Mouse (Mus musculus) ovary, adult 10 weeks (tissue): Measurements from ENCODE around the gene Blvrb. TPM values are rescaled to one million over a fixed set of nuclear protein-coding genes. Genes with fewer than 3 reads are reported as not detected.

ENCODE experiments used
- polyA plus RNA-seq: library from polyadenylated mRNA; stranded (reverse); fragments of 350-450 nt; fragmentation: Illumina TruSeq; extraction: RNeasy Lipid Tissue Mini Kit (QIAGEN cat#74804); gene quantifications from one replicate; pipeline ENCODE4 v1.2.3, GENCODE M21; 2014

Gene Blvrb
- polyA plus RNA-seq: not detected

GRCm38 (mm10) chr7:27447419-27448286 is at the start of gene Blvrb, which contains the start of gene Sptbn4:
TSS of gene Blvrb (plus strand) at chr7:27447978.
TSS of gene Sptbn4 (minus strand) at chr7:27447686.

DNA sequence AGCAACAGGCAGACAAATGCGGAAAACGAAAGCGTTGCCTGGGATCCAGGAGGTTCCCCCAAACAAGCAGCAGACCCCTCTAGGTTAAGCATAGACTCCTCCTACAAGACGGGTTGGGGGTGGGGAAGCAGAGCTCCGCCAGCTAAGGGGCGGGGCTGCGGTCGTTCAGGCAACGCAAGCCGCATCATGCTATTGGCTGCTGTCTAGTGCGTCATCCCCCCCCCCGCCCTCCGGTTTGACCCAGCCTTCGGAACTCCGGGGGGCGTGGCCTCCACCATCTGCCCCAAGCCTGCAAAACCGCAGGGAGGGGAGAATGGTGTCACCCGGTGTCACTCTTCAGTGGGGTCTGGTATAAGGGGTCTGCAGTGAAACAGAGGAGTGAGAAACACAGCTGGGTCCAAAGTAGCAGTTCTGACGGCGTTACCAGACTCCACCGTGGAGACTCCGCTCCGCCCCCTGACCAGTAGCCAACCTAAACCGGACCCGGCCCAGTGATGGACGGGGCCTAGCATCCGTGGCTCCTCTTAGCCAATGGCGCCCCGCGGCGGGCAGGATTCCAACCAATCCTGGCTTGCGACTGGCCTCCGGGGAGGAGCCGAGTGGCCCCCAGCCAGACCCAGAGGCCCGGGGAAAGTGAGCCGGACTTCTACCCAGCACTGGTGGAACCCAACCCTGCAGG is 25.5 kb downstream of the Blvrb start, which contains the start of gene Sertad3:
Gene Sertad3, plus strand, starts transcription at position 613 of the 679 bp plus-strand sequence.

DNA sequence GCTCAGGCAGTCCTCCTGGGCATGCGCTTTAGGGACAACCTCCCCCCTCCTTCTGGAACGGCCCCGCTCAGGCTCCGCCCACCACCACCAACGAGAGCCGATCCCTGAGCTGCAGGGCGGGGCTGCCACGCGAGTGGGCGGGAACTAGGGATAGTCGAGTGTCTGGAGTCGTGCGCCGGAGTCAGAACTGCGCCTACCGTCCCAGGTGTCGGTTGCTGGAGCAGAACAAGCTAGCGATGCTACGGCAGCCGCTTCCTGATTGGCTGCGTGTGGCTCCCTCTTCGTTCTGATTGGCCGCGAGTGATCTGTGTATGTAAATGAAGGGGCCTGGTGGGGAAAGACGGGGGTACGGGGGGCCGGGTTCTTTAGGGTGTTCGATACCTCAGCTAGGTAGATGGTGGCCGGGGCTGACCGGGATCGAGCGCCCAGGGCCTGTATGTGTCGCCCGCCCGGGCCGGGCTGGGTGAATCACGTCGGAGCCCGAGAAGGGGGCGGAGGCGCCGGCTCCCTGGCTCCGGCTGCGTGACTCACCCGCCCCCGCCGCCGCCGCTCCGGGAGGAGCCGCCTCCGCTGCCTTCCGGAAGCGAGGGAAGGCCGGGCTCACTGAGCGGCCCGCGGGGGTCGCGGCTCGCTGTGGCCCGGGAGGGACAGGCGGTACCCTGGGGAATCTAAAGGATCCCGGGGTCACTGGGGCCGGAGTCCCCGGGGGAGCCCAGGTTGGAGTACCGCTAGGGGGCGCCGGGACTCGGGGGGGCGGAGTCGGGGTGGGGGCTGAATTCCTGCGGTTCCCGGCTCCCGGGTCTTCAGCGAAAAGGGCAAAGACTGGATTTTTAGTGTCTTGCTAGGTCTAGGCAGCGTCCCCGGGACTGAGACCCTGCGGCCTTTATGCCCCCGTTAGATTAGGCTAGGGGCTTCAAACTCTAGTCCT is 39.3 kb downstream of the Blvrb start, which contains the start of gene Sertad1:
Gene Sertad1, plus strand, starts transcription at position 141 of the 928 bp plus-strand sequence.

GRCm38 (mm10) chr7:27499036-27499435 is 51.3 kb downstream of the Blvrb start, which contains the start of gene Prx:
TSS of gene Prx (plus strand) at chr7:27499324.

Other genes starting within 250 kb of the Blvrb start
- 0.48 TPM for gene Itpkc, start 219.3 kb upstream of the Blvrb start, polyA plus RNA-seq
- gene Coq8b, start 215.0 kb upstream of the Blvrb start, polyA plus RNA-seq: 0.68 TPM
- 0.51 TPM for gene Numbl, start 189.5 kb upstream of the Blvrb start, polyA plus RNA-seq
- gene Ltbp4, start 110.3 kb upstream of the Blvrb start, polyA plus RNA-seq: not detected
- gene Shkbp1, start 92.0 kb upstream of the Blvrb start, polyA plus RNA-seq: 0.54 TPM
- gene Gm20479, start 90.6 kb upstream of the Blvrb start, polyA plus RNA-seq: not detected
- gene Sptbn4, start 292 bp upstream of the Blvrb start, polyA plus RNA-seq: not detected
- 2.0 TPM for gene Sertad3, start 25.8 kb downstream of the Blvrb start, polyA plus RNA-seq
- 0.51 TPM for gene Sertad1, start 38.9 kb downstream of the Blvrb start, polyA plus RNA-seq
- gene Prx, start 51.3 kb downstream of the Blvrb start, polyA plus RNA-seq: 0.14 TPM
- 0.46 TPM for gene Hipk4, start 75.3 kb downstream of the Blvrb start, polyA plus RNA-seq
- 0.34 TPM for gene Pld3, start 105.2 kb downstream of the Blvrb start, polyA plus RNA-seq
- gene 2310022A10Rik, start 105.3 kb downstream of the Blvrb start, polyA plus RNA-seq: 2.0 TPM
- 9.0 TPM for gene Akt2, start 143.6 kb downstream of the Blvrb start, polyA plus RNA-seq
- gene Ttc9b, start 205.9 kb downstream of the Blvrb start, polyA plus RNA-seq: not detected
- gene Map3k10, start 226.6 kb downstream of the Blvrb start, polyA plus RNA-seq: 0.91 TPM
- gene Zfp607b, start 241.4 kb downstream of the Blvrb start, polyA plus RNA-seq: 6.0 TPM